8 mouse cellular contexts compared by ENCODE assay signal in the genomic region with DNA sequence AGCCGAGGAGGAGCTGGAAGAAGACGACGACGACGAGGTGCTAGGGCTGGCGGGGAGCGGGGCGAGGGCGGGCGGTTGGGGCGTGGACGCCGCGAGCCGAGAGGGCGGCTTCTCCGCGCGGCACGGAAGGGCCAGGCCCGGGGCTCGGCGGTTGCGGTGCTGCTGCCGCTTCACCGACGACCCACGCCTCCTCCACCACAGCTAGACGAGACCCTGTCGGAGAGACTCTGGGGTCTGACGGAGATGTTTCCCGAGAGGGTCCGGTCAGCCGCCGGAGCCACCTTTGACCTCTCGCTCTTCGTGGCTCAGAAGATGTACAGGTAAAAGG. TPM values are rescaled to one million over a fixed set of nuclear protein-coding genes. Genes with fewer than 3 reads are reported as not detected.
DNase-seq lines count a peak whose midpoint lies in the region; ATAC-seq lines count a peak whose summit lies in the region.

No protein-coding gene starts in this region.

- H3K36me3 ChIP-seq in kidney, embryonic 14.5 days (ENCODE audit: control insufficient read depth, insufficient read depth, low read length) = peaks cover 47% of the 10 kb centered on the region
- H3K36me3 ChIP-seq in hindbrain, embryonic 14.5 days (replicated peaks; ENCODE audit: control insufficient read depth, insufficient read depth) = peaks cover 59% of the 10 kb centered on the region
- peaks cover 27% of the 10 kb centered on the region for H3K36me3 ChIP-seq in midbrain, embryonic 16.5 days (ENCODE audit: control insufficient read depth, insufficient read depth, low read length)

- no peaks in the 10 kb centered on the region for H3K27me3 ChIP-seq in kidney, embryonic 14.5 days (ENCODE audit: control insufficient read depth, insufficient read depth, low read length)
- H3K27me3 ChIP-seq in hindbrain, embryonic 14.5 days (ENCODE audit: control insufficient read depth, insufficient read depth, low read length) = no peaks in the 10 kb centered on the region
- no peaks in the 10 kb centered on the region for H3K27me3 ChIP-seq in midbrain, embryonic 16.5 days (ENCODE audit: control insufficient read depth, insufficient read depth, low read depth, low read length)

- H3K9ac ChIP-seq in kidney, embryonic 14.5 days (ENCODE audit: low read depth, low read length) = peak overlapping the region; percentile 84
- H3K9ac ChIP-seq in hindbrain, embryonic 14.5 days = peak overlapping the region; percentile 88
- H3K9ac ChIP-seq in midbrain, embryonic 16.5 days (ENCODE audit: low read depth, low read length) = peak overlapping the region; percentile 79

- peak overlapping the region; percentile 95 for H3K4me3 ChIP-seq in kidney, embryonic 14.5 days (ENCODE audit: low read length)
- peak overlapping the region; percentile 78 for H3K4me3 ChIP-seq in brown adipose tissue, adult 24 weeks (ENCODE audit: insufficient read depth, low read depth, low read length)
- peak overlapping the region; percentile 93 for H3K4me3 ChIP-seq in hindbrain, embryonic 14.5 days (replicated peaks; ENCODE audit: low read length)
- H3K4me3 ChIP-seq in midbrain, embryonic 16.5 days (ENCODE audit: low read depth, low read length) = peak overlapping the region; percentile 82

- peak overlapping the region; percentile 62 for H3K4me2 ChIP-seq in kidney, embryonic 14.5 days (replicated peaks; ENCODE audit: low read depth, low read length)
- H3K4me2 ChIP-seq in hindbrain, embryonic 14.5 days (replicated peaks) = peak overlapping the region; percentile 79
- H3K4me2 ChIP-seq in midbrain, embryonic 16.5 days (ENCODE audit: low read length) = peak overlapping the region; percentile 78

- no peak for DNase-seq in kidney, postnatal 14 days
- DNase-seq in hindbrain, embryonic 14.5 days (ENCODE audit: low spot score) = no peak
- no peak for DNase-seq in spleen, postnatal 36 days (ENCODE audit: low spot score in 2 of 2)
- no peak for DNase-seq in thymus, postnatal 25 days
- no peak for DNase-seq in embryo, embryonic 10.5 days (ENCODE audit: low spot score)

- WGBS in kidney, embryonic 14.5 days = under 1% methylated on average over 35 of the region's 37 CpGs
- under 1% methylated on average over 37 of the region's 37 CpGs for WGBS in hindbrain, embryonic 14.5 days
- under 1% methylated on average over 35 of the region's 37 CpGs for WGBS in midbrain, embryonic 16.5 days

- peaks cover 5% of the 10 kb centered on the region; the same call in 1 of the 2 replicates for H3K4me1 ChIP-seq in kidney, embryonic 14.5 days (ENCODE audit: control insufficient read depth, insufficient read depth, low read length)
- 0 out of 2 replicates have a peak, but pooled peaks cover 5% of the 10 kb centered on the region for H3K4me1 ChIP-seq in brown adipose tissue, adult 24 weeks (ENCODE audit: control insufficient read depth, insufficient read depth, insufficient read length, low read length)
- peaks cover 4% of the 10 kb centered on the region; the same call in 1 of the 2 replicates for H3K4me1 ChIP-seq in hindbrain, embryonic 14.5 days (replicated peaks; ENCODE audit: control insufficient read depth, insufficient read depth, low read length)
- peaks cover 6% of the 10 kb centered on the region for H3K4me1 ChIP-seq in midbrain, embryonic 16.5 days (ENCODE audit: control insufficient read depth, insufficient read depth, low read length)

- ATAC-seq in kidney, embryonic 14.5 days (ENCODE audit: low FRiP score, low TSS enrichment) = peak; percentile 38; the same call in 1 of the 2 replicates
- ATAC-seq in hindbrain, embryonic 14.5 days (ENCODE audit: low FRiP score) = peak; percentile 60
- peak; percentile 66 for ATAC-seq in midbrain, embryonic 16.5 days

- H3K9me3 ChIP-seq in kidney, embryonic 14.5 days (ENCODE audit: control insufficient read depth, low read length) = no peaks in the 10 kb centered on the region
- H3K9me3 ChIP-seq in hindbrain, embryonic 14.5 days (ENCODE audit: control insufficient read depth, low read length) = no peaks in the 10 kb centered on the region
- H3K9me3 ChIP-seq in midbrain, embryonic 16.5 days (replicated peaks; ENCODE audit: control insufficient read depth, low read length, poor library complexity, severe bottlenecking) = no peaks in the 10 kb centered on the region

- H3K27ac ChIP-seq in kidney, embryonic 14.5 days (ENCODE audit: low read depth, low read length) = no peak overlapping the region; the same call in 1 of the 2 replicates
- H3K27ac ChIP-seq in brown adipose tissue, adult 24 weeks (replicated peaks; ENCODE audit: low read depth, low read length) = peak overlapping the region; percentile 49
- H3K27ac ChIP-seq in hindbrain, embryonic 14.5 days = no peak overlapping the region
- peak overlapping the region; percentile 53 for H3K27ac ChIP-seq in midbrain, embryonic 16.5 days (ENCODE audit: low read length)

RNA-seq across cellular contexts. Expression of gene Tomm22, which starts 0.3 kb away (rescaled TPM):
- polyA plus RNA-seq in kidney, embryonic 14.5 days (2014; fragmentation: Nextera tagmentation; extraction: Ambion mirVana) = 274 and 346 TPM in 2 replicates
- 185 and 193 TPM in 2 replicates for polyA plus RNA-seq in brown adipose tissue, adult 24 weeks (2012; ENCODE audit: insufficient read depth, insufficient read length, missing spikeins)
- 241 and 244 TPM in 2 replicates for polyA plus RNA-seq in hindbrain, embryonic 14.5 days (2014; fragmentation: Nextera tagmentation; extraction: Ambion mirVana)
- 233 and 237 TPM in 2 replicates for polyA plus RNA-seq in midbrain, embryonic 16.5 days (2015; fragmentation: Nextera tagmentation; extraction: Ambion mirVana)

RNA-seq across cellular contexts. Expression of gene Cby1, which starts 11.9 kb away (rescaled TPM):
- polyA plus RNA-seq in kidney, embryonic 14.5 days (2014; fragmentation: Nextera tagmentation; extraction: Ambion mirVana) = 52.4 and 56.0 TPM in 2 replicates
- polyA plus RNA-seq in brown adipose tissue, adult 24 weeks (2012; ENCODE audit: insufficient read depth, insufficient read length, missing spikeins) = 13.9 and 16.3 TPM in 2 replicates
- polyA plus RNA-seq in hindbrain, embryonic 14.5 days (2014; fragmentation: Nextera tagmentation; extraction: Ambion mirVana) = 85.4 and 85.5 TPM in 2 replicates
- 101 and 105 TPM in 2 replicates for polyA plus RNA-seq in midbrain, embryonic 16.5 days (2015; fragmentation: Nextera tagmentation; extraction: Ambion mirVana)

RNA-seq across cellular contexts. Expression of gene Fam227a, which starts 12.2 kb away (rescaled TPM):
- polyA plus RNA-seq in kidney, embryonic 14.5 days (2014; fragmentation: Nextera tagmentation; extraction: Ambion mirVana) = 1.6 and 2.7 TPM in 2 replicates
- 0.32 and 0.58 TPM in 2 replicates for polyA plus RNA-seq in brown adipose tissue, adult 24 weeks (2012; ENCODE audit: insufficient read depth, insufficient read length, missing spikeins)
- polyA plus RNA-seq in hindbrain, embryonic 14.5 days (2014; fragmentation: Nextera tagmentation; extraction: Ambion mirVana) = 3.3 and 7.6 TPM in 2 replicates
- 4.0 and 5.1 TPM in 2 replicates for polyA plus RNA-seq in midbrain, embryonic 16.5 days (2015; fragmentation: Nextera tagmentation; extraction: Ambion mirVana)

RNA-seq across cellular contexts. Expression of gene Josd1, which starts 16.8 kb away (rescaled TPM):
- 11.9 and 13.0 TPM in 2 replicates for polyA plus RNA-seq in kidney, embryonic 14.5 days (2014; fragmentation: Nextera tagmentation; extraction: Ambion mirVana)
- polyA plus RNA-seq in brown adipose tissue, adult 24 weeks (2012; ENCODE audit: insufficient read depth, insufficient read length, missing spikeins) = 25.5 and 29.5 TPM in 2 replicates
- 16.1 and 18.6 TPM in 2 replicates for polyA plus RNA-seq in hindbrain, embryonic 14.5 days (2014; fragmentation: Nextera tagmentation; extraction: Ambion mirVana)
- polyA plus RNA-seq in midbrain, embryonic 16.5 days (2015; fragmentation: Nextera tagmentation; extraction: Ambion mirVana) = 20.6 and 21.3 TPM in 2 replicates

RNA-seq across cellular contexts. Expression of gene Gtpbp1, which starts 19.7 kb away (rescaled TPM):
- 20.3 and 31.6 TPM in 2 replicates for polyA plus RNA-seq in kidney, embryonic 14.5 days (2014; fragmentation: Nextera tagmentation; extraction: Ambion mirVana)
- 15.3 and 15.4 TPM in 2 replicates for polyA plus RNA-seq in brown adipose tissue, adult 24 weeks (2012; ENCODE audit: insufficient read depth, insufficient read length, missing spikeins)
- polyA plus RNA-seq in hindbrain, embryonic 14.5 days (2014; fragmentation: Nextera tagmentation; extraction: Ambion mirVana) = 43.1 and 43.4 TPM in 2 replicates
- 51.4 and 53.6 TPM in 2 replicates for polyA plus RNA-seq in midbrain, embryonic 16.5 days (2015; fragmentation: Nextera tagmentation; extraction: Ambion mirVana)

Comparison
In these comparisons a context has a peak if more than half of its experiments do, and no peak if none do; other contexts are left out.
1. H3K27ac ChIP-seq: peak in brown adipose tissue, adult 24 weeks (single experiment) and midbrain, embryonic 16.5 days (single experiment); none in kidney, embryonic 14.5 days (single experiment) and hindbrain, embryonic 14.5 days (single experiment).
2. Peak in every context shown above with its lines, with median percentiles within 50 percentile points of each other: ATAC-seq, H3K4me2 ChIP-seq, H3K4me3 ChIP-seq and H3K9ac ChIP-seq.